Mouse (Mus musculus) monocyte, adult 2 months (primary cell): ENCODE measurements around the gene Smarcc1.

Experiments
- DNase-seq, 2 experiments: peaks; one replicate each; pipeline ENCODE4 v3.0.0; 2022; ENCODE audit warnings: low spot score in 2 of 2, low read depth in 1 of 2

Gene Smarcc1

GRCm38 (mm10) chr9:110230395-110231071 lies 113.0 kb downstream of the Smarcc1 start:
- DNase-seq, result no peak

- no peak for DNase-seq
Observed at GRCm38 (mm10) chr9:110234962-110235361, 117.5 kb downstream of the Smarcc1 start.

GRCm38 (mm10) chr9:110243221-110243833 lies 125.8 kb downstream of the Smarcc1 start, which contains the start of gene Cspg5:
Gene Cspg5, plus strand, starts transcription at chr9:110243783.
- DNase-seq, result no peak

GRCm38 (mm10) chr9:110244567-110244888 lies 127.0 kb downstream of the Smarcc1 start:
- DNase-seq, result no peak

GRCm38 (mm10) chr9:110244889-110245589 lies 127.5 kb downstream of the Smarcc1 start:
- DNase-seq, result no peak

- DNase-seq, result no peak
Observed at GRCm38 (mm10) chr9:110245590-110246320, 128.2 kb downstream of the Smarcc1 start.

- DNase-seq, result no peak
Observed at GRCm38 (mm10) chr9:110246321-110246640, 128.8 kb downstream of the Smarcc1 start.

GRCm38 (mm10) chr9:110247049-110247448 lies 129.5 kb downstream of the Smarcc1 start:
- no peak for DNase-seq

GRCm38 (mm10) chr9:110248861-110249260 lies 131.4 kb downstream of the Smarcc1 start:
- DNase-seq, result no peak

GRCm38 (mm10) chr9:110249823-110250543 lies 132.5 kb downstream of the Smarcc1 start:
- no peak for DNase-seq

- DNase-seq, result no peak
Observed at GRCm38 (mm10) chr9:110250776-110251175, 133.3 kb downstream of the Smarcc1 start.

- DNase-seq, result no peak
Observed at GRCm38 (mm10) chr9:110255407-110256019, 138.0 kb downstream of the Smarcc1 start.

GRCm38 (mm10) chr9:110258646-110259045 lies 141.1 kb downstream of the Smarcc1 start:
- no peak for DNase-seq

- DNase-seq, result no peak
Observed at GRCm38 (mm10) chr9:110259118-110259517, 141.6 kb downstream of the Smarcc1 start.

GRCm38 (mm10) chr9:110263181-110263580 lies 145.7 kb downstream of the Smarcc1 start:
- DNase-seq, result no peak

GRCm38 (mm10) chr9:110264991-110265390 lies 147.5 kb downstream of the Smarcc1 start:
- no peak for DNase-seq

GRCm38 (mm10) chr9:110268416-110268815 lies 150.9 kb downstream of the Smarcc1 start:
- DNase-seq, result no peak

- no peak for DNase-seq
Observed at GRCm38 (mm10) chr9:110272330-110272729, 154.8 kb downstream of the Smarcc1 start.

GRCm38 (mm10) chr9:110273507-110273906 lies 156.0 kb downstream of the Smarcc1 start:
- DNase-seq, result no peak

- no peak for DNase-seq
Observed at GRCm38 (mm10) chr9:110275882-110276281, 158.4 kb downstream of the Smarcc1 start.

- DNase-seq, result no peak
Observed at GRCm38 (mm10) chr9:110277431-110277881, 159.9 kb downstream of the Smarcc1 start.
